Mouse (Mus musculus) activated CD4-positive, CD25-positive, alpha-beta regulatory T cell, adult 9 weeks (primary cell): ENCODE results near the gene Cyct. TPM values are rescaled to one million over a fixed set of nuclear protein-coding genes. Genes with fewer than 3 reads are reported as not detected.

Experiments
- polyA plus RNA-seq: library from polyadenylated mRNA; unstranded; fragments of 100-300 nt; shearing (Covaris generic); gene quantifications from one replicate; pipeline ENCODE4 v1.2.1, GENCODE M21; 2017

The Cyct gene
- not detected for polyA plus RNA-seq

GRCm38 (mm10) chr2:76360226-76360625 is at the start of gene Cyct:
Cyct (minus strand) TSS chr2:76360450.

GRCm38 (mm10) chr2:76406151-76406936 is 46.1 kb upstream of the Cyct start, which contains the start of gene Osbpl6:
Osbpl6 (plus strand) TSS chr2:76406508.

GRCm38 (mm10) chr2:76369821-76370655 is 9.8 kb upstream of the Cyct start, which contains the start of gene Rbm45:
Rbm45 (plus strand) TSS chr2:76369984.

GRCm38 (mm10) chr2:76338215-76339156 is 21.8 kb downstream of the Cyct start, which contains the start of gene Pde11a:
Pde11a (minus strand) TSS chr2:76338774.

Other genes starting within 250 kb of the Cyct start
- gene Pde11a, start 21.7 kb downstream of the Cyct start, polyA plus RNA-seq: 7.5 TPM
- gene Rbm45, start 9.5 kb upstream of the Cyct start, polyA plus RNA-seq: 11.0 TPM
- 0.59 TPM for gene Osbpl6, start 46.1 kb upstream of the Cyct start, polyA plus RNA-seq